Mouse (Mus musculus) myocyte (in vitro differentiated cells): ENCODE measurements around the gene Ddrgk1.

Source experiments
- E2F4 ChIP-seq: IDR thresholded peaks from one replicate; pipeline ENCODE4 v1.6.1; 2011; ENCODE audit warnings: mild to moderate bottlenecking, control low read depth, moderate library complexity; ENCODE audit not compliant: insufficient read depth
- MAX ChIP-seq: IDR thresholded peaks from one replicate; pipeline ENCODE4 v1.6.1; 2011; ENCODE audit warnings: low read depth, mild to moderate bottlenecking, control low read depth
- MYOG ChIP-seq, 3 experiments: IDR thresholded peaks; one replicate each; pipeline ENCODE4 v1.6.1; 2011; ENCODE audit warnings: control low read depth in 2 of 3, low read depth in 2 of 3, mild to moderate bottlenecking in 2 of 3; ENCODE audit not compliant: insufficient read length in 2 of 3, control insufficient read depth in 1 of 3, insufficient read depth in 1 of 3
- POLR2A ChIP-seq: IDR thresholded peaks from one replicate; pipeline ENCODE4 v1.6.1; 2011; ENCODE audit warnings: low read depth, mild to moderate bottlenecking, control low read depth, moderate library complexity; ENCODE audit not compliant: insufficient read length
- POLR2AphosphoS2 ChIP-seq: IDR thresholded peaks from one replicate; pipeline ENCODE4 v1.6.1; 2011; ENCODE audit warnings: low read depth, control low read depth; ENCODE audit not compliant: insufficient read length
- TCF12 ChIP-seq: IDR thresholded peaks from one replicate; pipeline ENCODE4 v1.6.1; 2011; ENCODE audit warnings: mild to moderate bottlenecking, control low read depth; ENCODE audit not compliant: poor library complexity, insufficient read depth, severe bottlenecking
- USF1 ChIP-seq: IDR thresholded peaks from one replicate; pipeline ENCODE4 v1.6.1; 2011; ENCODE audit warnings: low read depth, mild to moderate bottlenecking, control low read depth, moderate library complexity

- TF ChIP-seq POLR2AphosphoS2: no peak
- no peak for TF ChIP-seq POLR2A
- no peak for TF ChIP-seq MAX
- TF ChIP-seq MYOG (IDR thresholded peaks at IDR 0.05; ENCODE audit: control insufficient read depth in 1 of 3, insufficient read depth in 1 of 3, insufficient read length in 2 of 3, low read depth in 2 of 3): no peak
- no peak for TF ChIP-seq USF1
- TF ChIP-seq TCF12: no peak
- no peak for TF ChIP-seq E2F4
Observed at GRCm38 (mm10) chr2:130677211-130677610, 12.8 kb upstream of the Ddrgk1 start.
